In genomic region chr2:121473301-121474179, GRCm38 (mm10) we compare ENCODE assay signal across 7 mouse cellular contexts. TPM values are rescaled to one million over a fixed set of nuclear protein-coding genes. Genes with fewer than 3 reads are reported as not detected.
DNase-seq lines count a peak whose midpoint lies in the region; ATAC-seq lines count a peak whose summit lies in the region.
"Not testable (repeated sequence)": the region's sequence is repeated elsewhere in the genome, so short reads cannot be mapped to it uniquely, and the experiment has no call there.

TSS of gene Mfap1b (minus strand) at chr2:121474067.

- H3K4me1 ChIP-seq in embryonic facial prominence, embryonic 12.5 days; limb, embryonic 11.5 days (ENCODE audit: control insufficient read depth, insufficient read depth, low read length); midbrain, embryonic 14.5 days (ENCODE audit: control insufficient read depth, insufficient read depth, low read length): not testable (repeated sequence)

- not testable (repeated sequence) for H3K36me3 ChIP-seq in embryonic facial prominence, embryonic 12.5 days; limb, embryonic 11.5 days (ENCODE audit: control insufficient read depth, insufficient read depth, low read length); midbrain, embryonic 14.5 days (ENCODE audit: control insufficient read depth, insufficient read depth, low read length)

- peak within 1 kb of the TSS; percentile 63 for H3K9ac ChIP-seq in embryonic facial prominence, embryonic 12.5 days
- H3K9ac ChIP-seq in limb, embryonic 11.5 days (ENCODE audit: low read length): peak within 1 kb of the TSS; percentile 64
- H3K9ac ChIP-seq in midbrain, embryonic 14.5 days (replicated peaks; ENCODE audit: low read length): peak within 1 kb of the TSS; percentile 49; the same call in 1 of the 2 replicates

- ATAC-seq in embryonic facial prominence, embryonic 12.5 days (ENCODE audit: insufficient number of reproducible peaks, insufficient read depth, low FRiP score, low TSS enrichment): peak; percentile 90
- ATAC-seq in limb, embryonic 11.5 days (ENCODE audit: insufficient number of reproducible peaks, low FRiP score, low TSS enrichment, low read depth): peak; percentile 72
- ATAC-seq in midbrain, embryonic 14.5 days (ENCODE audit: low FRiP score, low TSS enrichment): peak; percentile 85; the same call in 1 of the 2 replicates

- H3K4me2 ChIP-seq in embryonic facial prominence, embryonic 12.5 days (replicated peaks): peak within 1 kb of the TSS; percentile 69
- H3K4me2 ChIP-seq in limb, embryonic 11.5 days (ENCODE audit: low read depth, severe bottlenecking): peak within 1 kb of the TSS; percentile 54
- peak within 1 kb of the TSS; percentile 64 for H3K4me2 ChIP-seq in midbrain, embryonic 14.5 days (ENCODE audit: low read length)

- DNase-seq in adrenal gland, postnatal 25 days: peak; percentile 69
- DNase-seq in heart, adult 11 months: peak; percentile 98
- peak; percentile 80 for DNase-seq in kidney, adult 18-20 months
- DNase-seq in limb, embryonic 11.5 days (ENCODE audit: low spot score): peak; percentile 84
- peak; percentile 95 for DNase-seq in midbrain, embryonic 14.5 days
- DNase-seq in spleen, adult 18-20 months: peak; percentile 60 to 65

- not testable (repeated sequence) for H3K27ac ChIP-seq in embryonic facial prominence, embryonic 12.5 days; limb, embryonic 11.5 days (replicated peaks; ENCODE audit: low read depth, low read length)
- peak within 1 kb of the TSS; percentile 3; the same call in 1 of the 2 replicates for H3K27ac ChIP-seq in midbrain, embryonic 14.5 days (replicated peaks; ENCODE audit: low read depth, low read length)

- WGBS in embryonic facial prominence, embryonic 12.5 days: 6% methylated on average over 41 of the region's 41 CpGs
- 7% methylated on average over 38 of the region's 41 CpGs for WGBS in limb, embryonic 11.5 days
- 7% methylated on average over 39 of the region's 41 CpGs for WGBS in midbrain, embryonic 14.5 days

- not testable (repeated sequence) for H3K9me3 ChIP-seq in embryonic facial prominence, embryonic 12.5 days; limb, embryonic 11.5 days (ENCODE audit: control insufficient read depth, low read length); midbrain, embryonic 14.5 days (ENCODE audit: control insufficient read depth, low read length)

- peak within 1 kb of the TSS; percentile 60 for H3K4me3 ChIP-seq in embryonic facial prominence, embryonic 12.5 days
- peak within 1 kb of the TSS; percentile 58 for H3K4me3 ChIP-seq in limb, embryonic 11.5 days (ENCODE audit: low read depth, low read length)
- H3K4me3 ChIP-seq in midbrain, embryonic 14.5 days (replicated peaks; ENCODE audit: low read depth, low read length): peak within 1 kb of the TSS; percentile 57

- not testable (repeated sequence) for H3K27me3 ChIP-seq in embryonic facial prominence, embryonic 12.5 days; limb, embryonic 11.5 days (ENCODE audit: control insufficient read depth, insufficient read depth, low read length); midbrain, embryonic 14.5 days (ENCODE audit: control insufficient read depth, insufficient read depth, low read length)

RNA-seq across cellular contexts. Expression of gene Mfap1b, which starts in this region (rescaled TPM):
- total RNA-seq in adrenal gland, postnatal 25 days (2021): 34.5 and 40.5 TPM in 2 replicates
- 62.6 and 64.2 TPM in 2 replicates for polyA plus RNA-seq in embryonic facial prominence, embryonic 12.5 days (2016; fragmentation: Nextera tagmentation; extraction: Ambion mirVana)
- 66.2 and 67.3 TPM in 2 replicates for polyA plus RNA-seq in limb, embryonic 11.5 days (2014; fragmentation: Nextera tagmentation; extraction: Ambion mirVana)
- polyA plus RNA-seq in midbrain, embryonic 14.5 days (2014; fragmentation: Nextera tagmentation; extraction: Ambion mirVana): 74.5 and 75.5 TPM in 2 replicates
